Mouse (Mus musculus) midbrain, embryonic 12.5 days (tissue): ENCODE measurements around the gene Cyp3a13. TPM values are rescaled to one million over a fixed set of nuclear protein-coding genes. Genes with fewer than 3 reads are reported as not detected.
"Not testable (repeated sequence)": the region's sequence is repeated elsewhere in the genome, so short reads cannot be mapped to it uniquely, and the experiment has no call there.

Source experiments
- ATAC-seq: fragments of 200-750 bp; cut with Nextera tagmentation; 2 replicates; pipeline ENCODE4 v1.8.0; 2017; ENCODE audit warnings: low read depth, moderate TSS enrichment, moderate library complexity; ENCODE audit not compliant: low FRiP score
- H3K27ac ChIP-seq: fragments of 300-500 bp; sonication (generic); replicated peaks from 2 replicates; pipeline ENCODE4 v1.5.1; 2016; ENCODE audit warnings: mild to moderate bottlenecking
- H3K27me3 ChIP-seq: fragments of 300-500 bp; sonication (generic); 2 replicates; pipeline ENCODE4 v1.6.1; 2016; ENCODE audit warnings: mild to moderate bottlenecking
- H3K36me3 ChIP-seq: fragments of 300-500 bp; sonication (generic); 2 replicates; pipeline ENCODE4 v1.6.1; 2016
- H3K4me1 ChIP-seq: fragments of 300-500 bp; sonication (generic); 2 replicates; pipeline ENCODE4 v1.6.1; 2016
- H3K4me2 ChIP-seq: fragments of 300-500 bp; sonication (generic); replicated peaks from 2 replicates; pipeline ENCODE4 v1.6.1; 2016; ENCODE audit warnings: mild to moderate bottlenecking, moderate library complexity
- H3K4me3 ChIP-seq: fragments of 300-500 bp; sonication (generic); 2 replicates; pipeline ENCODE4 v1.5.1; 2016; ENCODE audit warnings: mild to moderate bottlenecking
- H3K9ac ChIP-seq: fragments of 300-500 bp; sonication (generic); replicated peaks from 2 replicates; pipeline ENCODE4 v1.6.1; 2016; ENCODE audit warnings: mild to moderate bottlenecking, moderate library complexity
- H3K9me3 ChIP-seq: fragments of 300-500 bp; sonication (generic); 2 replicates; pipeline ENCODE4 v1.6.1; 2016; ENCODE audit warnings: mild to moderate bottlenecking
- WGBS: fragments of 180-500 bp; shearing (Covaris S2); methylation state at CpG from one replicate; pipeline ENCODE4 v1.1.7; 2016; 5-methylcytosine and 5-hydroxymethylcytosine counted together
- polyA plus RNA-seq: library from polyadenylated mRNA; unstranded; fragments of >200 nt; fragmentation: Nextera tagmentation; extraction: Ambion mirVana; gene quantifications from 2 replicates; pipeline ENCODE4 v1.2.1, GENCODE M21; 2016

The Cyp3a13 gene
- polyA plus RNA-seq: not detected in 2 replicates

GRCm38 (mm10) chr5:137921532-137921931, at the start of gene Cyp3a13:
Gene Cyp3a13, minus strand, starts transcription at chr5:137921619.
- Histone ChIP-seq H3K27me3 (no peaks in the 10 kb centered on the region), H3K36me3 (no peaks in the 10 kb centered on the region), H3K4me1 (no peaks in the 10 kb centered on the region), H3K4me3 (no peak within 1 kb of the TSS), H3K9me3 (no peaks in the 10 kb centered on the region), H3K4me2 (no peak within 1 kb of the TSS), H3K27ac (no peak within 1 kb of the TSS), H3K9ac (no peak within 1 kb of the TSS)
- ATAC-seq: no peak
- 63% methylated on average over 2 of the region's 2 CpGs for WGBS

DNA sequence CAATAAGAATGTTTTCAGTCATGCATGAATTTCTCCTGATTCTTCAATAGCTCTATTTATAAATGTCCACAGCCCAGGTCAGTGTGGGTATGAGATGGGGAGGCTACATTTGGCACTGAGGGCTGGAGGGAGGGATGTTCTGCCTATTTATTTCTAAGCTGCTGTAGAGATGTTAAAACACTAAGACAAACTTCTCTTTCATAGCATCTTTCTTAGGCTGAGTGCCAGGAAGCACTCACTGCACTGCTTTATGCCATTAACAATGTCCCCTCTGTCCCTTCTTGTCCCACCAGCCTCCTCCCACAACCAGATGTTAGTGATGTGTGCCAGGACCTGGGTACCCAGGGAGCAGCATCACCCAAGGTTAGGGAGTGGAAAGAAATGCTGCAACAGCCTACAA, 45.1 kb upstream of the Cyp3a13 start:
- Histone ChIP-seq H3K4me3 (no peak overlapping the region), H3K27me3 (no peaks in the 10 kb centered on the region), H3K4me1 (no peaks in the 10 kb centered on the region), H3K27ac (no peak overlapping the region), H3K4me2 (no peak overlapping the region), H3K9me3 (no peaks in the 10 kb centered on the region), H3K36me3 (no peaks in the 10 kb centered on the region), H3K9ac (no peak overlapping the region)
- ATAC-seq: no peak

DNA sequence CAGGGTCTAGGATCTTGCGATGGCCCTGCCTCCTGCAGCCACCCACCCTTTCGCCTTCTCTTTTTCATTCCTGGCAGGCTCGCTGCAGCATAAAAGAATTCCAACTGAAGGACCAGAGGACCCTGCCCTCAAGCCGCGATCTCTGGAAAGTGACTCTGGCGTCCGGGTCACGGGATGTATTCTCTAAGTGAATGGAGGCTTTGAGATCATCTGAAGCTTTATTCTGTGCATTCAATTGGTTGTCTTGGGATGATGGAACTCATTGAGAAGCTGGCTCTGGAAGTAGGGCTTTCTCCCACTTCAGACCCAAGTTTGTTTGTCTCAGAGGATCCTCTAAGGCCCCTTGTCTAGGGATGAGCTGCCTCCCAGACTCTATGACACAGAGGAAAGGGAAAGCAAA, 41.5 kb upstream of the Cyp3a13 start, which contains the start of gene Gjc3:
TSS of gene Gjc3 (minus strand) at position 154 of the 400 bp plus-strand sequence.
- H3K4me1 ChIP-seq: no peaks in the 10 kb centered on the region
- H3K9me3 ChIP-seq: no peaks in the 10 kb centered on the region
- no peak within 1 kb of the TSS for H3K9ac ChIP-seq
- 63% methylated on average over 8 of the region's 8 CpGs for WGBS
- H3K27ac ChIP-seq: no peak within 1 kb of the TSS
- H3K27me3 ChIP-seq: no peaks in the 10 kb centered on the region
- no peak within 1 kb of the TSS for H3K4me2 ChIP-seq
- no peaks in the 10 kb centered on the region for H3K36me3 ChIP-seq
- H3K4me3 ChIP-seq: no peak within 1 kb of the TSS
- ATAC-seq: no peak

DNA sequence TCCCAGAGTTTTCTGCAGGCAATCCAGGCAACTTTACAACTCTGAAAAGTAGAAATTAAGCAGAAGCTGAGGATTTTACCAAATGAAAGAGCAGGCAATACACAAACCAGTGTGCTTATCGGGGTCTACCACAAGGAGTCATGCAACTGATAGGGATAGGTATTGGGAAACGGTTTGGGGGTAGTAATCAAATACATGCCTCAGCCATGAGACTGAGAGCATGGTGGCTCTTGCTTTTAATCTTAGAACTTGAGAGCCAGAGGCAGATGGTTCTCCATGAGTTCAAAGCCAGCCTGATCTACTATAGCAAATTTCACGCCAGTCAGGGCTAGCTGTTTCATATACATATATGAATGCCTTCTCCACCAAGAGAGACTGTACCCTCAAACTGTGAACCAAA, 35.0 kb upstream of the Cyp3a13 start:
- H3K4me2 ChIP-seq: no peak overlapping the region
- H3K9me3 ChIP-seq: no peaks in the 10 kb centered on the region
- no peak overlapping the region for H3K4me3 ChIP-seq
- no peak for ATAC-seq
- WGBS: 90% methylated on average over 3 of the region's 3 CpGs
- H3K4me1 ChIP-seq: no peaks in the 10 kb centered on the region
- H3K9ac ChIP-seq: no peak overlapping the region
- H3K36me3 ChIP-seq: no peaks in the 10 kb centered on the region
- no peaks in the 10 kb centered on the region for H3K27me3 ChIP-seq
- H3K27ac ChIP-seq: no peak overlapping the region

DNA sequence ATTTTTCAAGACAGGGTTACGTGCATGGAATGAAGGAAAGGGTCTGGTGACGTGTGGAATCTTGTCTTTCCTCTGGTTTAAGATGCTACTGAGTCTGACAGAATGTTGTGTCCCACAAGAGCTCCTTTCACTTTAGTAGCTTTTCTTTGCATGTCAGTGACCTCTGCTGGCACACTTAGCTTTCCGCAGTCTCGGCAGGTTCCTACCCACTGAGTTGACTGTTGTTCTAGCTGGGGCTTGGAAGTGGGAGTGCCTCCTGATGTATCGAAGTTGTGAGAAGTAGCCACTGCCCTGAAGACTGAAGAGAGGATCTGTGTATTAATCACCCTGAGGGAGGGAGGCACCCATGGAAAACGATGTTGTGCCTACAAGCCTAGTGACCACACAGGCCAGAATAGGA, 29.8 kb upstream of the Cyp3a13 start:
- no peak for ATAC-seq
- H3K4me2 ChIP-seq: no peak overlapping the region
- no peak overlapping the region for H3K4me3 ChIP-seq
- no peaks in the 10 kb centered on the region for H3K27me3 ChIP-seq
- H3K9ac ChIP-seq: no peak overlapping the region
- H3K9me3 ChIP-seq: no peaks in the 10 kb centered on the region
- H3K4me1 ChIP-seq: no peaks in the 10 kb centered on the region
- H3K27ac ChIP-seq: no peak overlapping the region
- WGBS: 44% methylated on average over 6 of the region's 6 CpGs
- no peaks in the 10 kb centered on the region for H3K36me3 ChIP-seq

GRCm38 (mm10) chr5:137947303-137947702, 25.9 kb upstream of the Cyp3a13 start:
- Histone ChIP-seq H3K27me3 (no peaks in the 10 kb centered on the region), H3K36me3 (no peaks in the 10 kb centered on the region), H3K4me2 (no peak overlapping the region), H3K4me3 (no peak overlapping the region), H3K27ac (no peak overlapping the region), H3K9me3 (no peaks in the 10 kb centered on the region), H3K9ac (no peak overlapping the region), H3K4me1 (no peaks in the 10 kb centered on the region)
- no peak for ATAC-seq

- H3K9me3 ChIP-seq: no peaks in the 10 kb centered on the region
- no peak overlapping the region for H3K4me3 ChIP-seq
- H3K9ac ChIP-seq: no peak overlapping the region
- no peak for ATAC-seq
- H3K36me3 ChIP-seq: no peaks in the 10 kb centered on the region
- H3K27me3 ChIP-seq: no peaks in the 10 kb centered on the region
- H3K4me1 ChIP-seq: no peaks in the 10 kb centered on the region
- H3K4me2 ChIP-seq: no peak overlapping the region
- H3K27ac ChIP-seq: no peak overlapping the region
- 85% methylated on average over 1 of the region's 1 CpGs for WGBS
Measured at GRCm38 (mm10) chr5:137943133-137943532, 21.7 kb upstream of the Cyp3a13 start.

DNA sequence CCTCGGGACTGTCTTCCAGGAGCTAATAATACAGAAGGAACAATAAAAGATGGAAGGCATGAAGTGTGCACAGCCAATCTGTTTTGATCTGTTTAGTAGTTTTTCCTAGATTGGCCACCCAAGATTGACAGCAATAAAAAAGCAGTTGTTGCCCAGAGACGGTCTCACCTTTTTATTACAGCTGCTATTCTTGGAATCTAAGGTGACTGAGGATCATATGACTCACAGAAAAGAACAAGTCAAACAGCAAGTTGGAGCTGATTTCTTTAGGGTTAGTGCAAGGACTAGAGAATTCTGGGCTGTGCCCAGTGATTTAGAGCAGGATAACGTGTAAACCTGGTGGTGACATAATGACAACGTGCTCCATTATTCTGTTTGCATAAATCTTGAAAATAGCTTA, 19.5 kb upstream of the Cyp3a13 start:
- H3K9ac ChIP-seq: no peak overlapping the region
- H3K4me1 ChIP-seq: no peaks in the 10 kb centered on the region
- no peak overlapping the region for H3K27ac ChIP-seq
- H3K4me2 ChIP-seq: no peak overlapping the region
- H3K27me3 ChIP-seq: no peaks in the 10 kb centered on the region
- WGBS: 86% methylated on average over 4 of the region's 4 CpGs
- ATAC-seq: no peak
- H3K4me3 ChIP-seq: no peak overlapping the region
- no peaks in the 10 kb centered on the region for H3K36me3 ChIP-seq
- no peaks in the 10 kb centered on the region for H3K9me3 ChIP-seq

DNA sequence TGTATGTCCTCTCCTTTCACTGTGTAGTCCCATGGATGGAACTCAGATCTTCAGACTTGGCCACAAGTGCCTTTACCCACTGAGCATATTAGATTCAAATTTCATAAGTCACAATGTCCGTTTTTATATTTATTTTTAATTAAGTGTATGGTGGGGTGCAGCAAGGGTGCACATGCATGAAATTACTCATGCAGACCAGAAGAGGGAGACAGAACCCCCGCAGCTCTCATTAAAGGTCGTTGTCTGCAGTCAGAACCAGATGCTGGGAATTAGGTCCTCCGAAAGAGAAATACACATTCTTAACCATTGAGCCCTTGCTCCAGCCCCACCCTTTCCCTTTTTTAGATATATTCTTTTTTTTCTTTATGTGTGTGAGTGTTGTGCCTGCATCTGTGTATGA, 15.8 kb upstream of the Cyp3a13 start:
- Histone ChIP-seq H3K27me3 (no peaks in the 10 kb centered on the region), H3K36me3 (no peaks in the 10 kb centered on the region), H3K4me2 (no peak overlapping the region), H3K4me1 (no peaks in the 10 kb centered on the region), H3K9me3 (no peaks in the 10 kb centered on the region), H3K4me3 (no peak overlapping the region), H3K9ac (no peak overlapping the region), H3K27ac (no peak overlapping the region)
- no peak for ATAC-seq
- WGBS: 63% methylated on average over 4 of the region's 4 CpGs

GRCm38 (mm10) chr5:137936486-137936885, 15.1 kb upstream of the Cyp3a13 start:
- Histone ChIP-seq H3K27ac (no peak overlapping the region), H3K4me3 (no peak overlapping the region), H3K9ac (no peak overlapping the region), H3K27me3 (no peaks in the 10 kb centered on the region), H3K4me1 (no peaks in the 10 kb centered on the region), H3K36me3 (no peaks in the 10 kb centered on the region), H3K4me2 (no peak overlapping the region), H3K9me3 (no peaks in the 10 kb centered on the region)
- no peak for ATAC-seq
- 93% methylated on average over 2 of the region's 2 CpGs for WGBS

DNA sequence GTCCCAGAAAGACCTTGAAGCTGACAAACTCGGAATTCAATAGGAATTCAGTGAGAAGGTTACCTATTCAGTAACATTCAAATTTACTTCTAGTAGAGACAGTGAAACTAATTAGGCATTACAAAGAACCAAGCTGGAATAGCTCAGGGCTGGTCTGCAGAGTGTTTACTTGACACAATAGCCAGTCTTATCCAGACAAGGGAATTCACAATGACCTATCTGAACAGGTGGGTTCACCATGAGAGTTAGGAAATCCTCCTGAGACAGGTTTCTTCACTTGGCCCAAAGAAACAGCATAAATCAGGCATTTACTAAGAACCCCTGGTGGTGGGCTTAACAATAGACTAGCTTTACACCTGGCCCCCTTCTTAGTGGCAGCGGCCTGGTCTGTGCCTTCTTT, 12.5 kb upstream of the Cyp3a13 start:
- H3K36me3 ChIP-seq, H3K4me1 ChIP-seq, H3K4me2 ChIP-seq, H3K27me3 ChIP-seq, H3K9ac ChIP-seq, H3K4me3 ChIP-seq, H3K27ac ChIP-seq, H3K9me3 ChIP-seq, ATAC-seq: not testable (repeated sequence)
- WGBS: 72% methylated on average over 2 of the region's 2 CpGs

DNA sequence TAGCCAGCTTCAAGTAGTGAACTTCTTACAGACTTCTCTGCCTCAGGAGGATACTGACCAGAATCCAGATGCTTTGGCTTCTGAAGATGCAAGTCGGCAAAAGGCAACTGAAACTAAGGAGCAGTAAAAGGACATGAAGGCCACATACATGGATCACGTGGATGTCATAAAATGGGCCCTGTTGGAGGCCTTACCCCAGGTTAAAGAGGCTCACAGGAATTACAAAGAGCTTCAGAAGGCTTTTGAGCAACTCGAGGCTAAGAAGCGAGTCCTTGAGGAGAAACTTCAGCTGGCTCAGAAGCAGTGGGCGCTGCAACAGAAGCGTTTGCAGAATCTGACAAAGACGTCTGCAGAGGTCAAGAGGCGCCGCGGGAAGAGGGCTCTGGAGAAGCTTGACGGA, 7.0 kb upstream of the Cyp3a13 start:
- WGBS: 81% methylated on average over 11 of the region's 11 CpGs
- Histone ChIP-seq H3K9me3 (no peaks in the 10 kb centered on the region), H3K4me2 (no peak overlapping the region), H3K27me3 (no peaks in the 10 kb centered on the region), H3K9ac (no peak overlapping the region), H3K4me3 (no peak overlapping the region), H3K36me3 (no peaks in the 10 kb centered on the region), H3K4me1 (no peaks in the 10 kb centered on the region), H3K27ac (no peak overlapping the region)
- no peak for ATAC-seq

DNA sequence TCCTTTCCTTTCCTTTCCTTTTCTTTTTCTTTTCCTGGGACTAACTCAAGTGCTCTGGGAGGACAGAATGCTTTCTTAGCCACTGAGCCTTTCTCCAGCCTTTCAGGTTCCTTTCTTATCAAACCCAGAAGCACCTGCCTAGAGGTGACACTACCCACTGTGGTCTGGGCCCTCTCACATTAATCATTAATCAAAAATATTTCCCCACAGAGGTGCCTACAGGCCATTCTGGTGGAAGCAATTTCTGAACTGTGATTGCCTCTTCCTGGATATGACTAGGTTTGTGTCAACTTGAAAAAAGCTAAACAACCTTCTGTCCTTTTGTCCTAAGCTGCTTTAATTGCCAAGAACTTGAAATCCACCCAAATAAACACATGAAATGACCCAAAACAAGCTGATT, 752 bp upstream of the Cyp3a13 start:
- no peak for ATAC-seq

More for the DNA sequence above, 752 bp upstream of the Cyp3a13 start:
- no peak overlapping the region for H3K27ac ChIP-seq
- H3K9ac ChIP-seq: no peak overlapping the region
- no peaks in the 10 kb centered on the region for H3K27me3 ChIP-seq
- H3K4me2 ChIP-seq: no peak overlapping the region
- H3K36me3 ChIP-seq: no peaks in the 10 kb centered on the region
- H3K9me3 ChIP-seq: no peaks in the 10 kb centered on the region
- H3K4me1 ChIP-seq: no peaks in the 10 kb centered on the region
- H3K4me3 ChIP-seq: no peak overlapping the region
